Mouse (Mus musculus) brain, adult 2 months (tissue): Measurements from ENCODE around the gene Surf6.

Experiments used
- DNase-seq: peaks from one replicate; pipeline ENCODE4 v3.0.0; 2011; ENCODE audit warnings: low read depth, low spot score

Gene Surf6

DNA sequence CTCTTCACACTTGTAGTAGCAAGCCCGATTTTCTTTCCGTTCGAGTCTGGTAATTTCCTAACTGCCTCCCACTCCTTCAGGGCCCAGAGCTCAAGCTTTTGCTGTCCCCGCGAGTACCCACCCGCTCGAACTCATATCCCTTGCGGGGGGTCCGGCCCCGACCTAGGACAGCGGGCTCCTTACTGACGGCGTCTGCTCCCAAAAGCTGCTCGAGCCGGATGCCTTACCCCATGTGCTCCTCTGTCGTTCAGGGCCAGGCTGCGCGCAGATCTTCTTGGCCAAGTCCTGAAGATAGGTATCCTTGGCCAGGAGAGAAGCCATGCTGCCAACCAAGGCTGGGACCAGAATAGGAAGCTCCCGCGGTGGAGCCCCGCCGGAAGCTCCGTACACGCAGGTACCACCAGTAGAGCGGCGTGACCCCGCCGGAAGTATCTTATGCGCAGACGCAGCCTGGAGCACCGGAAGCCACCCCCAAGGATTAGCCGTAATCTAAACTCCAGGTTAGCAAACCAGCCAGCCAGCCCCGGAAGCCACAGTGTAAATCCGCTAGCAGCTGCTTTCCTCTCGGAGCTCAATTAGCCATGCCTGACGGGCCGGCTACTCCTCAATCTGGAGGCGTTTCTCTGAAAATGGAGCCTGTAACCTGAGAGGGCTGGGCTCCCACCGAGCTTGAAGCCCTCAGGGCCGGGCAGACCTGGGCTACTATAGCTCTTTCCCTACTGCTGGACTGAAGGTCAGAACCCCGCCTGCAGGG is at the start of gene Surf6:
Surf6 (minus strand) TSS at position 413 of the 754 bp plus-strand sequence.
- peak; percentile 99 for DNase-seq

GRCm38 (mm10) chr2:26952193-26952592 is 49.5 kb upstream of the Surf6 start:
- DNase-seq, result no peak

DNA sequence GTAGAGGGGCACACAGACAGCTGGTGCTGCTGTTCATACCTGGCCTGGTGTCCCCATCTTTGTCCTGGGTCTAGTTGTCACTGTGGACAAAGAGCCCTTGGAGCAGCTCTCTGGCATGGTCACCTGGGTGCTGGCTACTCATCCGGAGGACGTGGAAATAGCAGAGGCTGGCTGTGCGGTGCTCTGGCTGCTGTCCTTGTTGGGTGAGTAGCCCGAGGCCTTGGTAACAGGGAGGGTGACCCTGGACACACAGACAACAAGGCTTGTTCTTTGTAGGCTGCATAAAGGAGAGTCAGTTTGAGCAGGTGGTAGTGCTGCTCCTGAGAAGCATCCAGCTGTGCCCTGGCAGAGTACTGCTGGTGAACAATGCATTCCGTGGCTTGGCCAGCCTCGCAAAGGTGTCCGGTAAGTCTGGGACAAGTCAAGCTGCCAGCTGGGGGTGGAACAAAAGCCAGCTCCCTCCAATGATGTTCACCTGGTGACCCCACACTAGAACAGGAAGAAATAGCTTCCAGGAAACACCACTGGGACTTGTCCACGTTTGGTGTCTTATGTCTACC is 48.7 kb upstream of the Surf6 start:
- DNase-seq, result peak; percentile 34

GRCm38 (mm10) chr2:26950411-26950810 is 47.7 kb upstream of the Surf6 start:
- peak; percentile 54 for DNase-seq

GRCm38 (mm10) chr2:26943253-26943652 is 40.6 kb upstream of the Surf6 start:
- no peak for DNase-seq

- DNase-seq, result no peak
These were observed 38.9 kb upstream of the Surf6 start for GRCm38 (mm10) chr2:26941539-26941938.

DNA sequence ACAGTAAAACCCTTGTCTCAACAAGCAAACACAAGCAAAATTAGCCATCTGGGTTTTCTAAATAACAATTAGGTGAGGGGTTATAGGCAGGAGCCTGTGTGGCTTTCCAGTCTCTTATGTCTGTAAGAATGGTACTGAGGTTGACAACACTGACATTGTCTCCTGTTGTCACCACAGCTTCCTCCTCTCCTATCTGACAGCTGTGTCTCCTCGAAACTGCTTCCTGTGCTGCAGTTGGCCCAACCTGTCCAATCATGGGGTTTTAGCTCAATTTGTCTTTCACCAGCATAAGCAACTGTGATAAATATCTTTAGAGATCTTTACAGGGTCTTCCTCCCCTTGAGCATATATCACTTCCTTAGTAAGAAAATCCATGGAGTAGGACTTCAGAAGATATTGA is 33.7 kb upstream of the Surf6 start:
- DNase-seq, result no peak

GRCm38 (mm10) chr2:26935286-26935685 is 32.6 kb upstream of the Surf6 start:
- DNase-seq, result no peak

- peak; percentile 96 for DNase-seq
These were observed 30.8 kb upstream of the Surf6 start, which contains the start of the genes Surf4 and Stkld1 for GRCm38 (mm10) chr2:26933304-26934055. Gene Surf4, minus strand, starts transcription at chr2:26933928. Gene Stkld1, plus strand, starts transcription at chr2:26934047.

GRCm38 (mm10) chr2:26932473-26933303 is 30.0 kb upstream of the Surf6 start:
- DNase-seq, result peak; percentile 39

DNA sequence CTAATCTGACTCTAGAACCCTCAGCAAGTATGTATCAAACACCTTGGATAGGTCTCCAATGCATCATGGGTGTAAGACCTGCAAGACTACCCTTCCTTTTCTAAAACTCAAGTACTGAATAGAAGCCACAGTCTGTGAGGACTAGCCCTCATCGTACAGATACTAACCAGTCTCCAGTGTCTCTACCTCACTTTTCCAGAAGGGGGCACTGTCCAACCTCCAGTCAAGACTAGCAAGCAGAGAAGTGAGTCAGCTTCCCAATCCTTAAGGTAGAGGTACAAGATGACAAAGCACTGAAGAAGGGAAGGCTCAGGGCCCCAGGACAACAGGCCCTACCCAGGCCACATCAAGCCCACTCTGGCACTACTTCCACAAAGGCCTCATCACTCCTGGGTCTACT is 27.7 kb upstream of the Surf6 start:
- DNase-seq, result peak; percentile 91

DNA sequence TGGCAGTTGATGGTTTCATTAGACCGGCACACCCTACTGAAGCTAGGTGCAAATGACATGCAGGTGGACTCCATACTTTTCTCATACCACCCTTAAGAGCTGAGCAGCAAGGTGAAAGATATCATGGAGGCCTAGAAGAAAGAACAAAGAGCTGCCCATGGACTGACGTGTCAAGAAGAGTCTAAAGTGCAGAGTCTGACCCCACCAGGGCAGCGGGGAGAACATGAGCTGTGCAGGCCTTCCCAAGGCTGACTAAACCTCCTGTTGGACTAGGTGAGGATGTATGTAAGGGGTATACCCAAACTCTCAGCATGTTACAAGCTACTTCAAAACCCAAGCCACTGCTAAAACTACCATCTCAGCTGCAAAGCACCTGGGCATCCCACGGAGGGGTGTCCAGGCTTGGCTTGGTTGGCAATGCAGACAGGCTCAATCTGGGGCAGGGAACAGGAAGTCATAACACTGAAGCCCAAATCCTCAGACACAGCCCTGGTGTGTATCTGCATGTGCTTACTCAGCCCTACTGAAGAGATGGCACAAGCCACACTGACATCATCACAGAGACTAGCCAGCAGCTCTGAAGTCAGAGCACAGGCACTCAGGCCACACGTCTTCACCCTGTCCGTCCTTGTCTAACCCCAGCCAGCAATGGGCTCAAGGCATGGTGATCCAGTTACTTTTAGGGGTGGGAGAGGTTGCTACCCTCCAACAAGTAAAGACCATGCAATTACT is 25.2 kb upstream of the Surf6 start:
- DNase-seq, result no peak

DNA sequence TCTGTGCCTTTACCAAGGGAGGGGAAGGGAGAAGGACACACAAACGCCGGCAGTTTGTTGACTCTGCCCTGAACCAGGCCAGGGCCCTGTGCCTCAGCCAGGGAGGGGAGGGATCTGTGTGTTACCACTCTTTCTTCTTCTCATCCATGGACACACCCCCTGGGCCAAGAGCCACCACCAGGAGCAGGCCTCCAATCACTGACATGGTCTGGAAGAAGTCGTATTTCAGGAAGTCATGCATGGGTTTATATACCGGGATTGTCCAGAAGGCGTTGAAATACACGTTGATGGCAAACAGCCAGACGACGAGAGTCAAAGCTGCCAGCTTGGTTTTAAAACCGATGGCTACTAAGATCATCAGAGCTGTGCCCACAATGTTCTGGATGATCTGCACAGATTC is 19.1 kb upstream of the Surf6 start:
- DNase-seq, result no peak

DNA sequence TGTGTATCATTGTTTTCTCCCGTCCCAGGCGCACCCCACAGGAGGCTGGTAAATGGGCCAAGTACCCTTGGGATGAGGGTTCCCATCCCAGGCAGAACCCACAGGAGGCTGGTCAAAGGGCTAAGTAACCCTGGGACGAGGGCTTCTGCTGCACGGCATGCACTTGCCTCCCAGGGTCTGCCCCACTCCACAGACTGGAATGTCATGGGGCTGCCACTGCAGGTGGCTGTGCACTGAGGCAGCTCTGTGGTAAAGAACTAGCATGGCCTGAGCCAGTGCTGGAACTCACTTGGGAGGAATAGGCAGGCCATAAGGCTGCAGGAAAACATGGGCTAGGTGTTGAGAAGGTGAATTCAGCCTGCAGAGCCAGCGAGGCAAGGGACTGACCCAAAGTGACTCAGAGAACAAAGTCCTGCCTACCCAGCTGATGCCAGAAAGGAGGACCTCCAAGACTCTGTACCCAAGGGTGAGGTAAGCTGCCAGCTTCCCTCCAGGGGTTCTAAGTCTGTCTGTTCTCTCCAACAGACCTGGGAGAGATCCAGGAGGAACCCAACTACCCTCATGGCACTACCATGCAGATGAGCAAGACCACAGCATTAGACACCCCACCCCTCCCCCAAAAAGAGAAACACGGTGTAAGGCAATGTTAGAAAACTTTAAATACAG is 17.6 kb upstream of the Surf6 start:
- DNase-seq, result no peak

- DNase-seq, result no peak
These were observed 17.0 kb upstream of the Surf6 start for GRCm38 (mm10) chr2:26919684-26920083.

DNA sequence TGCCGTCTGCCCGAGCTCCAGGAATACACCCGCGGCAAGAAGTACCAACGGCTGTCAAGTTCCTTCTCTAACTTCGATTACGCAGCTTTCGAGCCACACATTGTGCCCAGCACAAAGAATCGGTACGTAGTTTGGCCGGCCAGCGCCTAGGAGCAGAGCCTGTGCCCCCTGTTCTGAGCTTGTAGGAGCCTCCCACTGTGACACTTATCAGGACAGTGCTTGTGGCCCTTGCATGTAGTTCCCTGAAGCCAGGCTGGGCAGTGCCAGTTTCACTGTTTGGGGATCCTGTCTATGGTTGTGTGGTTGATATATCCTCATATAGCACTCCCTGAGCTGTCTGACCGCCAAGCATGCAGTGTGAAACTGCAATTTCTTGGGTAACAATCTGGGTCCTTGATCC is 14.1 kb upstream of the Surf6 start:
- DNase-seq, result no peak

DNA sequence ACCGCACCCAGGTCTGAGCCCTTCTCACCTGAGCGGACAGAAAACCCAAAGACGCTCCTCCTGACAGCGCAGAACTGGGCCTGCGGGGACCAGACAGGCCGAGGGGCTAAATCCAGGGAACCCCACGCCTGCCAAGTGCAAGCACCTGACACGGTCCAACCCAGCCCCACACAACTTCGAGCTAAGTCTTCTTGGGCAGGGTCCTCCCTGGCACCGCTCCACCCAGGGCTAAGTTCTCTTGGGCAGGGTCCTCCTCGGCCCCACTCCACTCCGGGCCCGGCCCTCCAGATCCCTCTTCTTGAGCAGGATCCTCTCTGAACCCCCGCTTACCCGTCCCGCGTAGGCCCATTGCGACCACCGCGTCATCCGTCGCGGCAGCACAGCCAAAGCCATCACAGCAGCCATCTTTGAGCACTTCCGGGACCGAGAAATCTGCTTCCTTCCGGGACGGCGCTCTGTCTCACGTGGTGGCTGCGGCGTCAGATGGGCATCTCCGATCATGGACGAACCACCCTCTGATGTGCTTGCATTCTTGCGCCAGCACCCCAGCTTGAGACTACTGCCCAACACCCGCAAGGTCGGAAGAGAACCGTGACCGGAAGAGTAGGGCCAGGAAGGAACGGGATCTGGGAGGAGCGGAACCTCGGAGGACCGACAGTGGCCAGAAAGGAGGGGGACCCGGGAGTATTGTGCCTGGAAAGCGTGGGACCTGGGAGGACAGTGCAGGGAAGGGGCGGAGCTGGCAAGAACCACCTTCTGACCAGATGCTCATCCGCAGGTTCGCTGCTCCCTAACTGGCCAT is 13.4 kb upstream of the Surf6 start, which contains the start of the genes Surf2 and Surf1:
Surf2 (plus strand) TSS at position 441 of the 802 bp plus-strand sequence.
Surf1 (minus strand) TSS at position 604 of the 802 bp plus-strand sequence.
- DNase-seq, result peak; percentile 95

- no peak for DNase-seq
These were observed 11.7 kb upstream of the Surf6 start for GRCm38 (mm10) chr2:26914148-26914941.
